Mouse (Mus musculus): Measurements from ENCODE around the gene Abcd2.

DNA sequence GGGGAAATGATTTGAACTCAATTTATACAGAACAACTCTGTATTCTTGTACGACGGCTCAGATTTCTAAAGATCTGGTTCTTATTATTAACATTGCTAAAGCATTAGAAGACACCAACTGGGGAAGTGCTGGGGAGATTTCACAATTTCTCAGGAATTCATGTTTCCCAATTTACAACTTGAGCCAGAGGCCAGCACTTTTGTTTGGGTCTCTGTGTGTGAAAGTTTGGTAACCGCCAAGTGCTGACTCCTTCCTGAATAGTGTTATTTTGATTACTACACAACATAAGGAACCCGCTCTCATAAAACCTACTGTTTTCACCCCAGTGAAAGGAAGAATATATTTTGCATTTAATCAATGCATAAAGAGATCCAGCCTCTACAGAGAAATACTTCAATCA is 19.4 kb downstream of the Abcd2 start:
- no peak for TF ChIP-seq POLR2A (IDR thresholded peaks at IDR 0.05; ENCODE audit: control insufficient read depth, extremely low read depth, insufficient read depth, low read length, poor library complexity)
- no peak for TF ChIP-seq CTCF (IDR thresholded peaks at IDR 0.05; ENCODE audit: borderline replicate concordance, control insufficient read depth, extremely low read depth, insufficient read depth, low read length, poor library complexity)
